Mouse (Mus musculus) olfactory bulb, adult 2 months (tissue): Measurements from ENCODE around the gene Gm26657. TPM values are rescaled to one million over a fixed set of nuclear protein-coding genes. Genes with fewer than 3 reads are reported as not detected.

Source experiments
- H3K27ac ChIP-seq: fragments of 200-500 bp; 2 replicates; pipeline ENCODE4 v1.5.1; 2012; ENCODE audit warnings: low read depth, low read length; ENCODE audit not compliant: insufficient read depth
- H3K4me1 ChIP-seq: fragments of 200-500 bp; 2 replicates; pipeline ENCODE4 v1.6.1; 2012; ENCODE audit warnings: low read length; ENCODE audit not compliant: control insufficient read depth, insufficient read depth
- H3K4me3 ChIP-seq: fragments of 200-500 bp; 2 replicates; pipeline ENCODE4 v1.5.1; 2012; ENCODE audit warnings: mild to moderate bottlenecking, low read depth, low read length, moderate library complexity; ENCODE audit not compliant: insufficient read depth
- CTCF ChIP-seq: fragments of 200-500 bp; IDR thresholded peaks from 2 replicates; pipeline ENCODE4 v1.5.1; 2012; ENCODE audit warnings: low read depth, mild to moderate bottlenecking, low read length, moderate library complexity; ENCODE audit not compliant: insufficient read depth
- POLR2A ChIP-seq: fragments of 200-500 bp; IDR thresholded peaks from 2 replicates; pipeline ENCODE4 v1.6.1; 2012; ENCODE audit warnings: mild to moderate bottlenecking, low read depth, low read length, moderate library complexity; ENCODE audit not compliant: insufficient read depth
- WGBS: fragments of 180-500 bp; shearing (Covaris S2); methylation state at CpG from one replicate; pipeline ENCODE4 v1.1.7; 2018; 5-methylcytosine and 5-hydroxymethylcytosine counted together
- polyA plus RNA-seq: library from polyadenylated mRNA; stranded (reverse); fragments of >200 nt; gene quantifications from 2 replicates; pipeline ENCODE4 v1.2.4, GENCODE M21; 2012; ENCODE audit warnings: low replicate concordance; ENCODE audit not compliant: missing spikeins, insufficient read depth, insufficient read length

Gene Gm26657
- polyA plus RNA-seq, 1 experiment = not detected

GRCm38 (mm10) chr4:56746345-56746744 lies 6.5 kb downstream of the Gm26657 start:
- Histone ChIP-seq H3K4me3 (no peak overlapping the region), H3K4me1 (peaks cover 3% of the 10 kb centered on the region; the same call in 1 of the 2 replicates), H3K27ac (no peak overlapping the region)
- WGBS = 88% methylated on average over 2 of the region's 2 CpGs
- TF ChIP-seq POLR2A = no peak
- no peak for TF ChIP-seq CTCF

GRCm38 (mm10) chr4:56747456-56747855 lies 7.6 kb downstream of the Gm26657 start:
- Histone ChIP-seq H3K4me1 (peaks cover 3% of the 10 kb centered on the region; the same call in 1 of the 2 replicates), H3K4me3 (no peak overlapping the region), H3K27ac (no peak overlapping the region)
- 95% methylated on average over 9 of the region's 9 CpGs for WGBS
- TF ChIP-seq POLR2A = no peak
- no peak for TF ChIP-seq CTCF

GRCm38 (mm10) chr4:56756021-56756420 lies 16.2 kb downstream of the Gm26657 start:
- no peak for TF ChIP-seq CTCF
- H3K4me1 ChIP-seq = no peaks in the 10 kb centered on the region
- no peak overlapping the region for H3K27ac ChIP-seq
- no peak overlapping the region for H3K4me3 ChIP-seq
- WGBS = 90% methylated on average over 5 of the region's 5 CpGs

GRCm38 (mm10) chr4:56756966-56757600 lies 17.2 kb downstream of the Gm26657 start:
- Histone ChIP-seq H3K4me1 (no peaks in the 10 kb centered on the region), H3K27ac (no peak overlapping the region), H3K4me3 (no peak overlapping the region)
- 91% methylated on average over 10 of the region's 10 CpGs for WGBS
- TF ChIP-seq POLR2A = no peak
- no peak for TF ChIP-seq CTCF

- 93% methylated on average over 1 of the region's 1 CpGs for WGBS
- no peak overlapping the region for H3K27ac ChIP-seq
- no peak overlapping the region for H3K4me3 ChIP-seq
- H3K4me1 ChIP-seq = no peaks in the 10 kb centered on the region
- TF ChIP-seq CTCF (no peak), POLR2A (no peak)
Observed at GRCm38 (mm10) chr4:56757693-56758092, 17.8 kb downstream of the Gm26657 start.

- Histone ChIP-seq H3K4me3 (no peak overlapping the region), H3K27ac (no peak overlapping the region), H3K4me1 (no peaks in the 10 kb centered on the region)
- TF ChIP-seq CTCF = no peak
- no peak for TF ChIP-seq POLR2A
- 81% methylated on average over 5 of the region's 5 CpGs for WGBS
Observed at GRCm38 (mm10) chr4:56767861-56768284, 28.0 kb downstream of the Gm26657 start.

GRCm38 (mm10) chr4:56768913-56769312 lies 29.0 kb downstream of the Gm26657 start:
- 90% methylated on average over 7 of the region's 7 CpGs for WGBS
- TF ChIP-seq CTCF = no peak
- no peak for TF ChIP-seq POLR2A
- Histone ChIP-seq H3K27ac (no peak overlapping the region), H3K4me3 (no peak overlapping the region), H3K4me1 (no peaks in the 10 kb centered on the region)

- Histone ChIP-seq H3K4me3 (no peak overlapping the region), H3K27ac (no peak overlapping the region), H3K4me1 (no peaks in the 10 kb centered on the region)
- no peak for TF ChIP-seq POLR2A
- TF ChIP-seq CTCF = no peak
- whole genome bisulfite sequencing = 80% methylated on average over 1 of the region's 1 CpGs
Observed at GRCm38 (mm10) chr4:56771065-56771464, 31.2 kb downstream of the Gm26657 start.

Other genes with a start within 250 kb of the Gm26657 start
- gene Actl7b, start 1.4 kb downstream of the Gm26657 start, polyA plus RNA-seq = not detected in 2 replicates
- gene Actl7a, start 3.3 kb downstream of the Gm26657 start, polyA plus RNA-seq = not detected in 2 replicates
- not detected in 2 replicates for gene Elp1, start 62.3 kb downstream of the Gm26657 start, polyA plus RNA-seq
- not detected in 2 replicates for gene Fam206a, start 62.3 kb downstream of the Gm26657 start, polyA plus RNA-seq
- not detected in 2 replicates for gene Ctnnal1, start 125.1 kb downstream of the Gm26657 start, polyA plus RNA-seq
- gene Tmem245, start 207.4 kb downstream of the Gm26657 start, polyA plus RNA-seq = not detected in 2 replicates